Mouse (Mus musculus) myocyte (in vitro differentiated cells): ENCODE results near the gene Trim50.

Experiments
- MAX ChIP-seq: IDR thresholded peaks from one replicate; pipeline ENCODE4 v1.6.1; 2011; ENCODE audit warnings: low read depth, mild to moderate bottlenecking, control low read depth
- POLR2A ChIP-seq: IDR thresholded peaks from one replicate; pipeline ENCODE4 v1.6.1; 2011; ENCODE audit warnings: low read depth, mild to moderate bottlenecking, control low read depth, moderate library complexity; ENCODE audit not compliant: insufficient read length
- SRF ChIP-seq: IDR thresholded peaks from one replicate; pipeline ENCODE4 v1.6.1; 2011; ENCODE audit warnings: low read depth; ENCODE audit not compliant: control insufficient read depth, insufficient read length

DNA sequence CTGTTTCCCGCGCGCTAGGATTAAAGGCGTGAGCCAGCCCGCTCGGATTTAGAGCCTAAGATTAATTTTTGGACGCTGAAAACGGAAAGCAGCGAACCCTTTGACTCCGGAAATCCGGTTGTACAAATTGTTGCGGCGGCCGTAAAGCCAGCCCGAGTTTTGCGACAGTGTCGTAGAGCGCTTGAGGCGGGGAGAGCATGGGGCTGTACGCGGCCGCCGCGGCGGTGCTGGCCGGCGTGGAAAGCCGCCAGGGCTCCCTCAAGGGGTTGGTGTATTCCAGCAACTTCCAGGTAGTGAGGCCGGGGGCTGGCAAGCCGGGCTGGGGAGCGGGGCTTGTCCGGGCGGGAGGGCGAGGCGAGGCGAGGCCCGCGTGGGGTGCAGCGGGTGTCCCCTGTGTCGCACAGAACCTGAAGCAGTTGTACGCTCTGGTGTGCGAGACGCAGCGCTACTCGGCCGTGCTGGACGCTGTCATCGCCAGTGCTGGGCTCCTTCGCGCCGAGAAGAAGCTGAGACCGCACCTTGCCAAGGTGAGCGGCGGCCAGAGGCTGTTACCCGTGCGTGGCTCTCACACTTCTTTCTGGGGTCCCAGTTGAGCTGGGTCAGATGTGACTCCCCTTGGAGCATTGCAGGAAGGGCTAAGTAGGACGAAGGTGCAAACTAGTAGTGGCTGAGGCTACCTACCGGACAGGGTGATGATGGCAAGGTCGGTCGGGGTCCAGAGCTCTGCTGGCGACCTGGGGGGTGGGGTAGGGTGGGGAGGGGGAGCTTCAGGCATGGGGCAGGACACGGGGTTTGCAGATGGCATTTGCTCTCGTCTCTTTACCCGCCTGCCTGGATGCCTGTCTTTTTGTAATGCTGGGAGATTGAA, 16.9 kb downstream of the Trim50 start, which contains the start of gene Nsun5:
- TF ChIP-seq MAX (no peak), SRF (no peak), POLR2A (peak; percentile 80)
